Mouse (Mus musculus) retina, adult 2 months (tissue): Measurements from ENCODE around the gene P3h4.

ENCODE experiments used
- DNase-seq: peaks from one replicate; pipeline ENCODE4 v3.0.0-alpha.2; 2012; ENCODE audit warnings: low read depth, low spot score

The P3h4 gene

GRCm38 (mm10) chr11:100392958-100393357 lies 21.7 kb downstream of the P3h4 start:
- no peak for DNase-seq

- DNase-seq = no peak
Observed at GRCm38 (mm10) chr11:100391884-100392345, 22.7 kb downstream of the P3h4 start.

- no peak for DNase-seq
Observed at GRCm38 (mm10) chr11:100391081-100391883, 23.4 kb downstream of the P3h4 start.

- no peak for DNase-seq
Observed at GRCm38 (mm10) chr11:100389931-100390445, 24.6 kb downstream of the P3h4 start.

GRCm38 (mm10) chr11:100388588-100388987 lies 26.0 kb downstream of the P3h4 start:
- DNase-seq = no peak

- DNase-seq = no peak
Observed at GRCm38 (mm10) chr11:100387589-100388375, 26.9 kb downstream of the P3h4 start.

- DNase-seq = no peak
Observed at GRCm38 (mm10) chr11:100387111-100387510, 27.5 kb downstream of the P3h4 start.

- DNase-seq = no peak
Observed at GRCm38 (mm10) chr11:100386586-100386985, 28.1 kb downstream of the P3h4 start.

GRCm38 (mm10) chr11:100385016-100385415 lies 29.6 kb downstream of the P3h4 start:
- DNase-seq = no peak

GRCm38 (mm10) chr11:100382682-100383081 lies 32.0 kb downstream of the P3h4 start:
- no peak for DNase-seq

GRCm38 (mm10) chr11:100379311-100379710 lies 35.3 kb downstream of the P3h4 start:
- DNase-seq = no peak

- DNase-seq = no peak
Observed at GRCm38 (mm10) chr11:100378446-100378845, 36.2 kb downstream of the P3h4 start.

- DNase-seq = no peak
Observed at GRCm38 (mm10) chr11:100377989-100378388, 36.6 kb downstream of the P3h4 start.

- no peak for DNase-seq
Observed at GRCm38 (mm10) chr11:100376746-100377389, 37.8 kb downstream of the P3h4 start.

GRCm38 (mm10) chr11:100376005-100376404 lies 38.6 kb downstream of the P3h4 start:
- no peak for DNase-seq

- DNase-seq = no peak
Observed at GRCm38 (mm10) chr11:100375127-100375526, 39.5 kb downstream of the P3h4 start.

GRCm38 (mm10) chr11:100371981-100372558 lies 42.6 kb downstream of the P3h4 start:
- DNase-seq = no peak

- no peak for DNase-seq
Observed at GRCm38 (mm10) chr11:100369822-100370221, 44.8 kb downstream of the P3h4 start.

GRCm38 (mm10) chr11:100369145-100369544 lies 45.5 kb downstream of the P3h4 start:
- no peak for DNase-seq

- no peak for DNase-seq
Observed at GRCm38 (mm10) chr11:100362979-100363562, 51.6 kb downstream of the P3h4 start.
